Mouse (Mus musculus) cerebellum, adult 11 months (tissue): ENCODE measurements around the gene Klf1.
A peak's percentile ranks its signal among the peaks of the same experiment; 100 is the strongest.

Experiments
- DNase-seq: peaks from one replicate; pipeline ENCODE4 v3.0.0; 2022

The Klf1 gene

DNA sequence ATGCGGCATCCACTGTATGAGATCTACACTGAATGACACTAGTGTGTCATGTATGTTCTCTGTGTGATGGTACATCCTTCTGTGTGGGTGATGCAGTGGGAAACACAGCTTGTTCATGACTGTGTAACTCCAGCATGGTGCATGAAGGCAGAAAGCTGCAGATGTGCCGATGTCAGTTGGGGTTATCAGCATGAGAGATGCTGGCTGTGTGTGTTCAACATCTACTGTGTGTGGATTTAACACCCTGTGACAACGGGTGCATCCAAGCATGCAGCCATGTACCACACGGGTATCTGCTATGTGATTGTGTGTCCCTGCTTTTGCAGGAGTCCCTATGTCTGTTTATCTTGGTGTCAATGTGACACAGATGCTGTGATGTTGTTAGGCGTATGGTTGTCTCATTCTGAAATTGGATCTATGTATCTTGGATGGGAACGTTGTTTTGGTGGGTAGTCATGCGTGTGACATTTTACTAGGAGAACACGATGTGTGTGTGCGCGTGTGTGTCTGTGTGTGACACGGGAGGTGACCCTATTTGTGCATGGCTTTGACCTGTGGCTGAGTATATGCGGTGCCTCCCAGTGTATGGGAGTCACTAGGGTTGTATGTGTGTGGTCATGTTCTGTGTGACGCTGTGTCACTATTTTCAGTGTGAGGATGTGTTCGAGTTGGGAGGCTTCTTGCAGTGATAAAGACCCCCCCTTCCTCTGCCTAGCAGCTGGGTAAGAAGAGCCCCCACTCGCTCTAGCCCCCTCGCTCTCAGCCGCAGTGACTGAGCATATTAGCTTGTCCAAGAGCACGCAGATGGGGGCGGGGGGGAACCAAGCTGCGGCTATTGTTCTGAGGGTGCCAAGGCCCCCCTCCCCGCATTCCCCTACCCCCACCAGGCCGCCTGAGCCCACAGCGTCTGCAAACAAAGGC is 34.6 kb downstream of the Klf1 start:
- no peak for DNase-seq

DNA sequence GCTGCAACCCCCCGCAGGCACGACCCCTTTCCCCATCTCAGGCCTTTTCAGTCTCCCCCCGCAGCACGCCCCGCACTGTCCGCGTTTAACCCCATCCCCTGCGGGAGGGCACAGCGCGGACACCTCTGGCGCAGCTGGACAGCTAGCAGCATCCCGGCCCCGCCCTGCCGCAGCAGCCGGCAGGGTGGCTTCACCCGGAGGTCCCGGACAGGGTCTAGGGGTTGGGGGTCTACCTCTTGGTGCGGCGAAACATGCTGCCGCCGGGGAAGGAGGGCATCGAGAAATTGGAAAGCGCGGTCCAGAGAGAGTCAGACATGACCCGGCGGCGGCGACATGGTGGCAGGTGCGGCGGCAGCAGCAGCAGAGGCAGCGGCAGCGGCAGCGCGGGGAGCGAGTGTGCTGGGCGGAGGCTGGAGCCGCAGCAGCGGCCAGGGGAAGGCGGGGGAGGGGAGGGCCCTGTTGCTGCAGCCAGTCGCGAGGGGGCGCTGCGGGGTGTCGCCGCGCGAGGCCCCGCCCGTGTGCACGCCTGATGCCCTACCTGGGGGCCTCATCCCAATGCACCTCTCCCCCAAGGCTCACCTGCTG is 35.3 kb downstream of the Klf1 start, which contains the start of gene Mast1:
TSS of gene Mast1 (minus strand) at position 398 of the 585 bp plus-strand sequence.
- peak; percentile 84 for DNase-seq

DNA sequence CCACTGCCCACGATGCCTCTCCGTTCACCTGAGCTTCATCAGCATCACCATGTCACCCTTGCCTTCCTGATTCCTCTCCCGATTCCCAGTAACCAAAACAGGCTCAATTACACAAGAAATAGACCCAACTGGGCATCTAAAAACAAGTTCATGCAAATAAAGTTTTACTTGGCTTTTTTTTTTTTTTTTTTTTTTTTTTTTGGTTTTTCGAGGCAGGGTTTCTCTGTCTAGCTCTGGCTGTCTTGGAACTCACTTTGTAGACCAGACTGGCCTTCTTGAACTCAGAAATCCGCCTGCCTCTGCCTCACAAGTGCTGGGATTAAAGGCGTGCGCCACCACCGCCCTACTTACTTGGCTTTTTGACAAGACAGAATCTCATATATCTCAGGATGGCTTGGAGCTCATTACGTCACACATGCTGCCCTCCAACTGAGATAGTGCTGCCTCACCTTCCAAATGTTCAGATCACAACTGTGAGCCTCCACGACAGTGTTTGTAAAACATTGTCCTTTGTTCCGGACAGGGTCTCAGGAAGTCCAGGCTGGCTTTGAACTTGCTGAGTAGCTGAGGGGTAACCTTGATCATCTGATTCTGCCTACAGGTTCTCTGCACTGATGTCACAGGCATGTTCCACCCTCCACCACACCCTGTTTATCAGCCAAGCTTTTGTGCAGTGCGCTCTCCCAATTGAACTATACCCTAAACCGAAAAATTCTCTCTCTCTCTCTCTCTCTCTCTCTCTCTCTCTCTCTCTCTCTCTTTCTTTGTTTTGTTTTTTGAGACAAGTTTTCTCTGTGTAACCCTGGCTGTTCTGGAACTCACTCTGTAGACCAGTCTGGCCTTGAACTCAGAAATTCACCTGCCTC is 36.1 kb downstream of the Klf1 start:
- no peak for DNase-seq

DNA sequence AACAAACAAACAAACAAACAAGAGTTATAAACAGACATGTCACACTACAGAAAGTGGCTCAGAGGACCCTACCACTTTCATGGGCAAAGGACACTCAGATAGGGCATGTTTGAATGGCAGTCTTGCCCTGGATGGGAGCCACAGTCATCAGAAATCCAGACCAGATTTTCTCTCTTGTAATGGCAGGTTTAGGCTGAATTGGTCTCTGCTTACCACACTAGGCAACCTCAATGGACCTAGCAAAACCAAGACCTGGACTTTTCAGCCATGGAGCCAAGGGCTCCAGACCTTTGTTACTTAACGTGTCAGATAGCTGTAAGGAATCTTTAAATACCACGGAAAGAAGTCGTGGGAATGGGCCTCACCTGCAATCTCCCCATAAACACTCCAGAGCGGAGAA is 42.0 kb downstream of the Klf1 start:
- DNase-seq = no peak

DNA sequence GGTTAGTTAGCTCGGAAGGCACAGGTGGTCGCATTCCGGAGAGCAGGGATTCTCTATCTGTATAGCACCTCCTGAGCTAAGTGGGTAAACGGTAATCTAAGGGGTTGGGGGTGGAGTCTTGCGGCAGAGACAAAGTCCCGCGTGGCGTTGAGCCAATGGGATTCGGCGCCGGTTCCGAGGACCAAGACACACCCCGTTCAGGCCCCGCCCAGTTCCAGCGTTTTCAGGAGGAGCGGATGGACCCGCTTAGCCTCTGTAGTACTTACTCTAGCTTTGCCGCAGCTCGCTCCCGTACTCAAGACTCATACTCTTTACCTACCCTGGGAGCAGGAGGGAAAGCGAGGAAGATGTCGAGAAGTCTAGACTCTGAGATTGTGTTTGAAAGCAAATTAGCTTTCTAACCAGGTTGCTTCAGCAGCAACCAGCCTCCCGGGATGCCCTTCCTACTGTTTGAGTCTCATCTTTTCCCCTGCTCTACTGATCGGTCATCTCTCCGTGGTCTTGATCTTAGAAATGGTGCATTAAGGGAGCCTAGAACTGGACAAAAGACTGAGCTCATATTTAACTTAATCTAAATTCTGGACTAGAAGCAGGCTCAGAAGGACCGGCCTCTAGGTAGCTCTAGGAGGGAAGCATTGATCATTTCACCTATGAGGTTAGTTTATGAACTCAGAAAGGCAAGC is 42.9 kb downstream of the Klf1 start:
- DNase-seq = peak; percentile 80

DNA sequence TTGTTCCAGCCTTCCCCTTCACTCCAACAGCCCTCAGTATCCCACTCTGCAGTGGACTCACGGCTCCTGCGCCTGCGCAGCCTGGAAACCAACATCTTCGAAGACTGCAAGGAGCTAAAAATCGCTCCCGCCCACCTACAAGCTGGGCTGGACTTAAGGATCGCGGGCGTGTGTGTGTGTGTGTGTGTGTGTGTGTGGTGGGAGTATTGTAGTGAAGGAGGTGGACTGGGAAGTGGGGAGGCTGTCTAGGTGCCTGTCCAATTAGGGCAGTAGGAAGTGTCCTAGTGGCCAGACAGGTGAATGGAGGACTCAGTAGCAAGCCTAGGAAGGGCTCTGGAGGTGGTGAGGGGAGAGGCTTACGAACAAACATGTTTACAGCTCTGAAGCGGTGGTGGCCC is 43.5 kb downstream of the Klf1 start:
- DNase-seq = no peak

DNA sequence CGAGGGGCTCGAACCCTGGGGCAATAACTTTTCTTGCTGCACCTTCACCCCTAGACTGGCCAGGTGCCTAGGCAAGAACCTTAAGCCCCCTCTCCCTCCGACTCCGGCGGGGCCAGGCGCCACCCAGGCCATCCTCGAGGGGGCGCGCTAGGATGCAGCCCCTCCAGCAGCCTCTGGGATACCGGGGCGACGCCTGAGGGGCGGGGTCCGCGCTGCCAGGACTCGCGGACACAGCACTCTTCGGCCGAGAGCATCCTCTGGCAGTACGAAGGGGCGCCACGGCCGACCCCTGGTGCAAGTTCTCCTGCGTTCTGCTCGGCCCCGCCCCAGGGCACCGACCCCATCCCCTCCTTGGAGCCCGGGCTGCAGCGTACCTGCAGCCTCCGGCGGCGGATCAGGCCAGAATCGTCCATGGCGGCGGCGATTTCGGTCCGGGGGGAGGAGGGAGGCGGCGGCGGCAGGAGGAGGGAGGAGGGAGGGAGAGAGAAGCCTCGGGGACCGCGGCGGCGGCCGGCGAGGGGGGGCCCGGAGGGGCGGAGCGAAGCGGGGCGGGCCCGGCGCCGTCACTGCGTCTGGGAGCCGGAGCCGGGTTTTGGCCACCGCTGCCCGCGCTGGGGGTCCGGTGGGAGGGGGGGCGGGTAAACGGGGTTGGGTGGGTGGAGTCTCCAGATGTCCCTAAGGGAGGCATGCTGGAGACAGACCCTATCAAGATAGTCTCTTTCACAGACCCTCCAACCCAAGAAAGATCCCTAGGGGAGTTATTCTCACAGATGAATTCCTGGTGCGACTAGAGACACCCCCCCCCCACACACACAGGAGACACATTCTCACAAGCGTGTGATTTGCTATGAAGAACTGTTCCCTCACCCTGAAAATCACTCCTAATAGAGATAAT is 44.2 kb downstream of the Klf1 start:
- peak; percentile 72 for DNase-seq

DNA sequence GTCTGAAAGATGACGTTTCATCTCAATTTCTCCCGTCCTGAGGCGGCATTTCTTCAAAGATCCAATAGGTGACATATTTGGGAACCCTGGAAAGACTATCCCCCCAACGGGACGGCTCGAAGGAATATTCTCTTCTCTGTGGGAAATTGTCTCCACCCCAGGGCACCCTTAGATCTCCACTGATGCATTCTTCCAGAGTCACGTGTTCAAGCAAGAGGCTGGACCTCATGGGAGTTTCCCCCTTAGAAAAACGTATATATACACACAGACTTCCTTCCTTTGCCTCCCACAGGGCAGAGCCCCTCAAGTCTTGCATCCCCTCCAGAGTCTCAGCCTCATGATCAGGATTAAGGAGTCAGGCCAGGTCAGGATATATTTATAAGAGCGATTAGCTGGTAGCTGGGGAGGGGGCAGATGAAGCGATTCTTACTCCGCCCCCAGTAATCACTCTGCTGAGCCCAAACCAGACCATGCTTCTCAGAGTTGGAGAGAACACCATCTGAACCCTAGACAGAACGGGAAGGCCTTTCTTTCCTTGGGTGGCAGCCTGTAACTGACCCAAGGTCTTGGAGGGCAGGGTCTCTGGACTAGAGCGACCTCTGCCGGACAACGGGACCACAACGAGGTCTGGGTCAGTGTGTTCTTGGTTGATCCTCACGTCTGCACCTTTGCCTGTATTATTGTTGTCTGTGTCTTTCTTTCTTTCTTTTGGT is 45.0 kb downstream of the Klf1 start, which contains the start of gene Rtbdn:
TSS of gene Rtbdn (plus strand) at position 464 of the 713 bp plus-strand sequence.
- peak; percentile 69 for DNase-seq

DNA sequence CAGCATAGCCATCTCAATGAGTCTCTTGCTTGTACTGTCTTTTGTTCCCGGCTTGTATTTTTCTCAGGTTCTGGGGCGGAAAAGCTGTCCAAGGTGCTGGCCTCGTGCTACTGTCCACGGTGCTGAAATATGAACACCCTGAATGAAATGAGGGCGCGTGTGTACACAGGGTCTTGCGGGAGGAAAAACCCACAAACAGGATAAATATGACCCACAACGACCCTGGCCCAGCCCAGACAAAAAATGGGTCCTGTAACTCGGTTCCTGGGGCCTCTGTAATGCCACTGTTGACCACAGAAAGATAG is 45.5 kb downstream of the Klf1 start:
- no peak for DNase-seq

DNA sequence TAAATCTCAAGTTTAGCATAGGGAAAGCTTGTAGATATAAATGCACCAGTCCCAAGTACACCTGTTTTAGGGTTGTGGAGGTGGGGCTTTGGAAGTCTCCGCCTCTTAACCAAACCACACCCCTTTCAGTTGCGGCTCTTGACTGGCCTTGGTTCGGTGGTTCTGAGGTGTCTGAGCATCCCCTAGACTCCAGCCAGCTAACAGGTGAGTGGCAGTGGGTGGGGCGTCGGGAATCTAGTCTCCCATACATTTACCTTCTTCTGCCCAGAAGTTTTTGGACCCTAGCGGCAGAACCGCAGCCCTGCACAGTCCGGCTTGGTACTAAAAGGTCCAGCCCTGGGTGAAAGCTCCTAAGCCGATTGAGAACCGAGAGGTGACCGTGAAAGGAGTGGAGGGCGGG is 48.0 kb downstream of the Klf1 start:
- no peak for DNase-seq

DNA sequence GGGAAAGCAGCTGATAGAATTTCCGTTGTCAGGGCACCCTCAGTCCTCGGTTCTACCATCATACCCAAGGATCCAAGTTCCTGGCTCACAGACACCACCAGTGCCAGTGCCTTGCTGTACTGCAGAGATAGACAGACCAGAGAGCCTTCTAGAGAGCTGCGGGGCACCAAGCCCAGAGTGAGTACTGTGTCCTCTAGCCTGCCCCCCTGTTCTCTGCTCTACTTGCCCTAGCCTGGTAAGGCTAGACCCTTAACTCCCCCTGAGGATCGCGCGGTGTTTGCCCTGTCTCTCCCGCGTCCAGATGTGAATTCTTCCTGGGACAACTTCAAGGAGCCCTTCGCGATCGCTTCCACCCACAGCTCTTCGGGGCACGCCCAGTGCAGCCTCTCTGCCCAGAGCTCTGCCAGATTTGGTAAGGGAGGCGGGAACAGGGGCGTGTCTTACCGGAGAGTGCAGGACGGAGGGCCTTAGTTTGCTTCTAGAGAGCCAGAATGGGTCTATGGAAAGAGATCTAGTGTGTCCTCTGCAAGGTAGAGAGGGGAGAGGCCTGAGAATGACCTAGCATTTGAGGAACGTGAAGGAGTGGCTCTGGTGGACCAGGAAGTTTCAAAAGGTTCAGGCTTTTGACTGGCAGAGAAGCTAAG is 51.0 kb downstream of the Klf1 start:
- DNase-seq = no peak
